Mouse (Mus musculus) myocyte (in vitro differentiated cells): ENCODE data around the gene Dach1. TPM values are rescaled to one million over a fixed set of nuclear protein-coding genes. Genes with fewer than 3 reads are reported as not detected.

ENCODE experiments used
- H3K27me3 ChIP-seq: one replicate; pipeline ENCODE4 v1.6.1; 2011; ENCODE audit not compliant: control insufficient read depth, insufficient read depth, insufficient read length
- H3K36me3 ChIP-seq: one replicate; pipeline ENCODE4 v1.6.1; 2011; ENCODE audit not compliant: control insufficient read depth, insufficient read depth
- H3K4me2 ChIP-seq: one replicate; pipeline ENCODE4 v1.6.1; 2011; ENCODE audit warnings: low read depth, control low read depth
- H3K4me3 ChIP-seq: one replicate; pipeline ENCODE4 v1.5.1; 2011; ENCODE audit warnings: mild to moderate bottlenecking, control low read depth, moderate library complexity
- H3K79me2 ChIP-seq: one replicate; pipeline ENCODE4 v1.6.1; 2011; ENCODE audit not compliant: control insufficient read depth, insufficient read depth
- H3ac ChIP-seq: one replicate; pipeline ENCODE4 v1.6.1; 2011; ENCODE audit not compliant: control insufficient read depth, insufficient read length
- CEBPB ChIP-seq: IDR thresholded peaks from 2 replicates; pipeline ENCODE4 v1.6.1; 2011; ENCODE audit warnings: mild to moderate bottlenecking, moderate library complexity; ENCODE audit not compliant: poor library complexity, insufficient read depth, severe bottlenecking
- E2F4 ChIP-seq: IDR thresholded peaks from one replicate; pipeline ENCODE4 v1.6.1; 2011; ENCODE audit warnings: mild to moderate bottlenecking, control low read depth, moderate library complexity; ENCODE audit not compliant: insufficient read depth
- MAX ChIP-seq: IDR thresholded peaks from one replicate; pipeline ENCODE4 v1.6.1; 2011; ENCODE audit warnings: low read depth, mild to moderate bottlenecking, control low read depth
- MYOD1 ChIP-seq, 3 experiments: IDR thresholded peaks; one replicate each; pipeline ENCODE4 v1.6.1; 2011; ENCODE audit warnings: control low read depth in 2 of 3, low read depth in 2 of 3, mild to moderate bottlenecking in 2 of 3, moderate library complexity in 1 of 3; ENCODE audit not compliant: insufficient read length in 2 of 3, control insufficient read depth in 1 of 3
- MYOG ChIP-seq, 3 experiments: IDR thresholded peaks; one replicate each; pipeline ENCODE4 v1.6.1; 2011; ENCODE audit warnings: control low read depth in 2 of 3, low read depth in 2 of 3, mild to moderate bottlenecking in 2 of 3; ENCODE audit not compliant: insufficient read length in 2 of 3, control insufficient read depth in 1 of 3, insufficient read depth in 1 of 3
- POLR2A ChIP-seq: IDR thresholded peaks from one replicate; pipeline ENCODE4 v1.6.1; 2011; ENCODE audit warnings: low read depth, mild to moderate bottlenecking, control low read depth, moderate library complexity; ENCODE audit not compliant: insufficient read length
- POLR2AphosphoS2 ChIP-seq: IDR thresholded peaks from one replicate; pipeline ENCODE4 v1.6.1; 2011; ENCODE audit warnings: low read depth, control low read depth; ENCODE audit not compliant: insufficient read length
- REST ChIP-seq: IDR thresholded peaks from one replicate; pipeline ENCODE4 v1.6.1; 2011; ENCODE audit warnings: mild to moderate bottlenecking, control low read depth, moderate library complexity; ENCODE audit not compliant: insufficient read depth, insufficient read length
- SRF ChIP-seq: IDR thresholded peaks from one replicate; pipeline ENCODE4 v1.6.1; 2011; ENCODE audit warnings: low read depth; ENCODE audit not compliant: control insufficient read depth, insufficient read length
- TCF12 ChIP-seq: IDR thresholded peaks from one replicate; pipeline ENCODE4 v1.6.1; 2011; ENCODE audit warnings: mild to moderate bottlenecking, control low read depth; ENCODE audit not compliant: poor library complexity, insufficient read depth, severe bottlenecking
- TCF3 ChIP-seq: IDR thresholded peaks from one replicate; pipeline ENCODE4 v1.6.1; 2011; ENCODE audit warnings: low read depth, control low read depth; ENCODE audit not compliant: insufficient read length
- USF1 ChIP-seq: IDR thresholded peaks from one replicate; pipeline ENCODE4 v1.6.1; 2011; ENCODE audit warnings: low read depth, mild to moderate bottlenecking, control low read depth, moderate library complexity
- polyA plus RNA-seq: library from polyadenylated mRNA; unstranded; fragments of >200 nt; fragmentation: generic; extraction: Trizol; gene quantifications from one replicate; pipeline ENCODE4 v1.2.1, GENCODE M21; 2012; ENCODE audit warnings: missing spikeins

Dach1 gene
- polyA plus RNA-seq, 1 experiment = not detected

DNA sequence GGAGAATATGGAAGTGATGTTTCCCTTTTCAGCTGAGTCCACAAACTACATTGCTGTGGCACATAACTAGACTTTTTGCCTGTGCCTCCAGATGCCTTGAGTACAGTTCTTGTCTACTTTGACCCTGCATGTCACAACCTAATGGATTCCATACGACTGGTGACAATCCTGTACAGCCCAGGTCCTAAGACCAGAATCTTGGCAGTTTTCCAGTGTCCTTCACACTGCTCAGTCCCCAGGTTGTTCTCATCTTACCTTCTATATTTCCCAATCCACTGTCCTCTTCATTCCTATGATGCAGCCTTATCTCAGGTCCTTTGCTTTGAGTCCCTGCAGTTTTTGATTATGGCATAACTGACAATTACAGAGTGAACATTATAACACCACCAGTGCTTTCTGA is 131.0 kb downstream of the Dach1 start:
- H3K27me3 ChIP-seq = no peaks in the 10 kb centered on the region
- no peak overlapping the region for H3K4me2 ChIP-seq
- TF ChIP-seq POLR2AphosphoS2 (no peak), MYOD1 (IDR thresholded peaks at IDR 0.05; ENCODE audit: control insufficient read depth in 1 of 3, insufficient read length in 2 of 3, low read depth in 2 of 3) (no peak), TCF3 (no peak), E2F4 (no peak), SRF (no peak), CEBPB (no peak), TCF12 (no peak), REST (no peak), POLR2A (no peak), MAX (no peak), USF1 (no peak), MYOG (IDR thresholded peaks at IDR 0.05; ENCODE audit: control insufficient read depth in 1 of 3, insufficient read depth in 1 of 3, insufficient read length in 2 of 3, low read depth in 2 of 3) (no peak)
- H3K36me3 ChIP-seq = no peaks in the 10 kb centered on the region
- H3K79me2 ChIP-seq = no peaks in the 10 kb centered on the region
- H3K4me3 ChIP-seq = no peak overlapping the region
- H3ac ChIP-seq = no peak overlapping the region

DNA sequence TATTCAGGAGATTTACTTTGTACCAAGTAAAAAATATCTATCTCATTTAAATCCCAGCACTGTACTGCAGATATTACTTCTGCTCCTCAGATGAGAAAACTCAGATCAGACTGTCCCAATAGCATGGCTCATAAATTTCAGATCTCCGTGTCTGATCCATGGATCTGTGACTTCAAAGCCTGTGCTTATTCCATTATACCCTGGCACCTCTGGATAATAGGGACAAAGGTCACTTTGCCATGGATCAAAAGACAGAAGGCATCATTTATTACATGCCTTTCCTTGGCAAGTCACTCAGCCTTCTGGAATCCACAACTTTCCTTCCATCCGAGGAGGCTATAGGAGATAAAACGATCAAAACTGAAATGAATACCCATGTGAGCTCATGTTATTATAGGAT is 132.4 kb downstream of the Dach1 start:
- no peak overlapping the region for H3ac ChIP-seq
- H3K4me2 ChIP-seq = no peak overlapping the region
- no peaks in the 10 kb centered on the region for H3K36me3 ChIP-seq
- H3K4me3 ChIP-seq = no peak overlapping the region
- H3K27me3 ChIP-seq = no peaks in the 10 kb centered on the region
- TF ChIP-seq SRF = no peak
- TF ChIP-seq TCF3 = no peak
- TF ChIP-seq MYOD1 (IDR thresholded peaks at IDR 0.05; ENCODE audit: control insufficient read depth in 1 of 3, insufficient read length in 2 of 3, low read depth in 2 of 3) = no peak
- no peak for TF ChIP-seq MAX
- no peak for TF ChIP-seq MYOG (IDR thresholded peaks at IDR 0.05; ENCODE audit: control insufficient read depth in 1 of 3, insufficient read depth in 1 of 3, insufficient read length in 2 of 3, low read depth in 2 of 3)
- no peak for TF ChIP-seq USF1
- TF ChIP-seq CEBPB = no peak
- TF ChIP-seq TCF12 = no peak
- no peak for TF ChIP-seq POLR2AphosphoS2
- no peak for TF ChIP-seq REST
- TF ChIP-seq POLR2A = no peak
- no peak for TF ChIP-seq E2F4
- H3K79me2 ChIP-seq = no peaks in the 10 kb centered on the region

DNA sequence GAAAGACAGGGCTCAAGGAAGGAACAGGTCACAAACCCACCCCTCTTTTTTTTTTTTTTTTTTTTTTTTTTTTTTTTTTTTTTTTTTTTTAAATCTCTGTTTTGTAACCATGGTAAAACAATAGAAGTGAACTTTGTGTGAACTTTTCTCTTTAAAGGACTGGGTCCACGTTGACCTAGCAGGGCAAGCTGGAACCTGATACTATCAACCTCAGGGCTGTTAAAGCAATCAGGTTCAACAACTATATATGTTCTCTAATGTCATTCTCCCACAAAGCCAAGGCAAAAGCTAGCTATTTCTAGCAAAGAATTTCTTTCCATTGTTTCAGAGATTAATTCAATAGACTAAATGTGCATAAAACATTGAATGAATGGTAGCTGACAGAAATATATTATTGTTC is 134.3 kb downstream of the Dach1 start:
- no peak overlapping the region for H3K4me2 ChIP-seq
- H3K4me3 ChIP-seq = no peak overlapping the region
- H3K79me2 ChIP-seq = no peaks in the 10 kb centered on the region
- no peak overlapping the region for H3ac ChIP-seq
- TF ChIP-seq MYOG (IDR thresholded peaks at IDR 0.05; ENCODE audit: control insufficient read depth in 1 of 3, insufficient read depth in 1 of 3, insufficient read length in 2 of 3, low read depth in 2 of 3) (no peak), USF1 (no peak), POLR2AphosphoS2 (no peak), CEBPB (no peak), POLR2A (no peak), TCF12 (no peak), REST (no peak), E2F4 (no peak), TCF3 (no peak), MAX (no peak), SRF (no peak)
- H3K27me3 ChIP-seq = no peaks in the 10 kb centered on the region
- H3K36me3 ChIP-seq = no peaks in the 10 kb centered on the region

DNA sequence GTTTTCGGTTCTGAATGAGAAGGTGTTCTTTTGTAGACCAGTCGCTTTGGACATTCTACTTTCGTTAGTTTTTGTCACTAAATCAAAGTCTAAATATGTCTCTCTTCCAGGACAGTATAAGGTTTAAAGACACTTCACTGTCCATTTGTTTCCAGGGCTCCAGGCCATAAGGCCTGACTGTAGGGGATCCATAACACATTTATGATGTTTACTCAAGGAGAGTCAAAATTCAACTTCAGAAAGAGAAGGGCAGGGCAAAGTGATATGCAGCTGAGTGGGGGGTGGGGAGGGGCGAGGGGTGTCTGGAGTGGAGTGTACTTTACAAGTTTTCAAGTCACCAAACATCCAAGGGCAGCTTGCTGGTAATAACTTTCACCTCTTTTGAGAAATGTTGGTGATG is 146.0 kb downstream of the Dach1 start:
- H3K36me3 ChIP-seq = no peaks in the 10 kb centered on the region
- no peaks in the 10 kb centered on the region for H3K27me3 ChIP-seq
- TF ChIP-seq POLR2AphosphoS2 (no peak), MAX (no peak), TCF12 (no peak), TCF3 (no peak), MYOG (IDR thresholded peaks at IDR 0.05; ENCODE audit: control insufficient read depth in 1 of 3, insufficient read depth in 1 of 3, insufficient read length in 2 of 3, low read depth in 2 of 3) (no peak), REST (no peak), USF1 (no peak), POLR2A (no peak), CEBPB (no peak), SRF (no peak), MYOD1 (IDR thresholded peaks at IDR 0.05; ENCODE audit: control insufficient read depth in 1 of 3, insufficient read length in 2 of 3, low read depth in 2 of 3) (no peak), E2F4 (no peak)
- no peak overlapping the region for H3ac ChIP-seq
- no peak overlapping the region for H3K4me3 ChIP-seq
- H3K4me2 ChIP-seq = no peak overlapping the region
- H3K79me2 ChIP-seq = no peaks in the 10 kb centered on the region

DNA sequence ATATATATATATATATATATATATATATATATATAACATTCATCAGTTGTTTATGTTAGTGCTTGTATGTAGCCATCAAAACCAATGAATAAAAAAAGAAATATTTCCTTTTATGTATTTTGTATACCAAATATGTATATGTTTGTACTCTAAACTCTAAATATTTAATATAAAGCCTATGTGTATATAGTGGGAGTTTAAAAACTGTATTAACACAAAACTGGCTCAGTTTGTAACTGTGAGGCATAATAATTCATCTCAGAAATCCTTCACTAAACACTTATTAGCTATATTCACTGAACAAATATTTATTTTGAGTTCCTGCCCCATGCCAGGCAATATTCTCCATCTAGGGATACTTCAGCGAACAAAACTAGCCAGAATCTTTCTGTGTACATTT is 155.5 kb downstream of the Dach1 start:
- H3K27me3 ChIP-seq = no peaks in the 10 kb centered on the region
- H3K4me2 ChIP-seq = no peak overlapping the region
- H3K79me2 ChIP-seq = no peaks in the 10 kb centered on the region
- H3K4me3 ChIP-seq = no peak overlapping the region
- no peak overlapping the region for H3ac ChIP-seq
- no peak for TF ChIP-seq MAX
- no peaks in the 10 kb centered on the region for H3K36me3 ChIP-seq
